Mouse (Mus musculus): ENCODE results near the gene Olfr1184.
"Not testable (repeated sequence)": the region's sequence is repeated elsewhere in the genome, so short reads cannot be mapped to it uniquely, and the experiment has no call there.

The Olfr1184 gene

DNA sequence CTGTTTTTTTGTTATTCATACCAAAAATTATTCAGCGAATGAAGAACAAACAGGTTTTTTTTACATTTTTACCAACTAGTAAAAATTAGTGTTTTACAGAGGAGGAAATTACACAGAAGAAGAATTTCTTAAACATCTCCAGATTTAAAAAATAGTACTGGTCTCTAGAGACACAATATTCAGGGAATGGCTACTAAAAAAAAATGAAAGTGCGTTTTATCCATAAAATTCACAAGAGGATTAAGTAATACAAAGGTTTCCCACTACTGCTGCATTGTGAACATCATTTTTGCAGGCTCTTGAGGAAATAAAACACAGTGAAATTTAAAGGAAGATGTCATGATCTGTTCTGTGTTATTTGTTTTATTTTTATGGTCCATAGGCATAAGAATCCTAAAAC, at the start of gene Olfr1184:
Olfr1184 (plus strand) TSS at position 301 of the 400 bp plus-strand sequence.
- no peak for DNase-seq

DNA sequence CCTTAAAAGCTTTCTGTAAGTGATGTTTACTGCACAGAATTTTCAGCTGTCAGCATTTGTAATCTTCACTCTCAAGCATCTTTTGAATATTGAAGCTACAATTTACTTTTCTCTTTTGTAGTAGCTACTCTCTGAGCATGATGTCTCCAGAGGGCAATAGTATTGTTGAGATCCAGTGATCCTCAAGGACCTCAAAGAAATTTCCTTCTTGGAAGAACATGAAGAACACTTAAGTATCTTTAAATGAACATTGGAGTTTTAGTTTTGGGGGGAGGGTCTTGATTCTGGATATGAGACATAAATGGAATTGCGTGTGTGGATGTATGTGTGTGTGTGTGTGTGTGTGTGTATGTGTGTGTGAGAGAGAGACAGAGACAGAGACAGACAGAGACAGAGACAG, 34.4 kb upstream of the Olfr1184 start, which contains the start of gene Gm13757:
Gm13757 (minus strand) TSS at position 101 of the 400 bp plus-strand sequence.
- no peak for DNase-seq

DNA sequence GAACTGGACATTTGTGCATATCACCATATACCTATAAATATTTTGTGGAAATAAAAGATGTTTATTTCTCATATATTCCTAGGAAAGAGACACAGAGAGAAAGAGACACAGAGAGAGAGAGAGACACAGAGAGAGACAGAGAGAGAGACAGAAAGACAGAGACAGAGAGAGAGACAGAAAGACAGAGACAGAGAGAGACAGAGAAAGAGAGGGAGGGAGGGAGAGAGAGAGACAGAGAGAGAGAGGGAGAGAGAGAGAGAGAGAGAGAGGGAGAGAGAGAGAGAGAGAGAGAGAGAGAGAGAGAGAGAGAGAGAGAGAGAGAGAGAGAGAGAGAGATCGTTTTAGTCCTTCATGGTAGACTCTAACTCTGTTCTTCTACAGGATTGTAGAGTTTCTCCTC, 28.8 kb upstream of the Olfr1184 start, which contains the start of gene Olfr1183:
Olfr1183 (plus strand) TSS at position 301 of the 400 bp plus-strand sequence.
- DNase-seq = not testable (repeated sequence)

DNA sequence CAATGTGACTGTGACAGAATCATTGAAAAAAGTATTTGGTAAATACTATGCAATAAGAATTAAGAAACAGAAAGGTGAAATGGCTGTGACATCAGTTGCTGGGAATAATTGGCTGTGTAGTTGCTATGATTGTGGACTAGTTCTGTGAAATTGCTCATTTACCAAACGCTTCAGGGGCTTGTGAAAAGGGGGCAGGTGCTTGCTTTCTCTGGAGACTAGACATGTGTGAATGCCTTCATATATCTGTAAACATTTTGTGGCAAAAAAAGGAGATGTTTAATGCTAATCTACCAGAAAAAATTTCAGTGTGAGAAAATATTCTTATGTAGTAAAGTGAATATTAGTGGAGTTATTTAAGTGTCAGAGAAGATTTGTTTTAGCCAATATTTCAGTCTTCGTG, 9.6 kb downstream of the Olfr1184 start, which contains the start of gene Olfr1185-ps1:
Olfr1185-ps1 (plus strand) TSS at position 301 of the 400 bp plus-strand sequence.
- DNase-seq = no peak

DNA sequence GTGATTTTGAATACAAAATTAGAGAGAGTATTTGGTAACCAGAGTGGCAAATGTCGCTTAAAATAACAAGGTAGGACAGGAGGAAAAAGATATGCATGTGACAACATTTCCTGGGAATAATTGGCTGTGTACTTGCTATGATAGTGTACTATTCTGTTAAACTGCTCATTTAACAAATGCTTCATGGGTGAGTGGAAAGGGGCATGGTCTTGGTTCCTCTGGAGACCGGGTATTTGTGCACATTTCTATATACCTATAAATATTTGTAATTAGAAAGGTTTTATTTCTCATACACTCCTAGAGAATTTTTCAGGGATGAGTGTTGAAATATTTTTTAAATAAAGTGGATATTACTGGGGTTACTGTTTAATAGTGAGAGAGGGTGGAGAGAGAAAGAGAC, 34.9 kb downstream of the Olfr1184 start, which contains the start of gene Olfr1186:
Olfr1186 (plus strand) TSS at position 301 of the 400 bp plus-strand sequence.
- no peak for DNase-seq

DNA sequence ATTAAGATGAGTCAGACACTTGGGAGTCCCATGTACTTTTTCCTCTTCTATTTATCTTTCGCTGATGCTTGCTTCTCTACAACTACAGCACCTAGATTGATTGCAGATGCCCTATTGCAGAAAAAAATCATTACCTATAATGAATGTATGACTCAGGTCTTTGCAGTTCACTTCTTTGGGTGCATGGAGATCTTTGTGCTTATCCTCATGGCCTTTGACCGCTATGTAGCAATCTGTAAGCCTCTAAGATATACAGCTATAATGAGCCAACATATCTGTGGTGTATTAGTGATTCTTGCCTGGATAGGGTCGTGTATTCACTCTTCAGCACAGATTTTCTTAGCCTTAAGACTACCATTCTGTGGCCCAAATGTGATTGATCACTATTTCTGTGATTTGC, 42.3 kb downstream of the Olfr1184 start:
- DNase-seq = no peak
